Mouse (Mus musculus): ENCODE measurements around the gene Sntg2.

GRCm38 (mm10) chr12:30210388-30210787, 162.8 kb downstream of the Sntg2 start:
- TF ChIP-seq POLR2A (IDR thresholded peaks at IDR 0.05; ENCODE audit: borderline replicate concordance, insufficient read depth, low read length) (no peak), CTCF (IDR thresholded peaks at IDR 0.05; ENCODE audit: borderline replicate concordance, insufficient read depth, low read depth, low read length) (no peak)
